Mouse (Mus musculus) layer of hippocampus, adult 11-12 months (tissue): ENCODE results near the gene Col24a1.
"Not testable (repeated sequence)": the region's sequence is repeated elsewhere in the genome, so short reads cannot be mapped to it uniquely, and the experiment has no call there.

Experiments
- DNase-seq: peaks from one replicate; pipeline ENCODE4 v3.0.0; 2022; ENCODE audit warnings: low spot score

Col24a1 gene

DNA sequence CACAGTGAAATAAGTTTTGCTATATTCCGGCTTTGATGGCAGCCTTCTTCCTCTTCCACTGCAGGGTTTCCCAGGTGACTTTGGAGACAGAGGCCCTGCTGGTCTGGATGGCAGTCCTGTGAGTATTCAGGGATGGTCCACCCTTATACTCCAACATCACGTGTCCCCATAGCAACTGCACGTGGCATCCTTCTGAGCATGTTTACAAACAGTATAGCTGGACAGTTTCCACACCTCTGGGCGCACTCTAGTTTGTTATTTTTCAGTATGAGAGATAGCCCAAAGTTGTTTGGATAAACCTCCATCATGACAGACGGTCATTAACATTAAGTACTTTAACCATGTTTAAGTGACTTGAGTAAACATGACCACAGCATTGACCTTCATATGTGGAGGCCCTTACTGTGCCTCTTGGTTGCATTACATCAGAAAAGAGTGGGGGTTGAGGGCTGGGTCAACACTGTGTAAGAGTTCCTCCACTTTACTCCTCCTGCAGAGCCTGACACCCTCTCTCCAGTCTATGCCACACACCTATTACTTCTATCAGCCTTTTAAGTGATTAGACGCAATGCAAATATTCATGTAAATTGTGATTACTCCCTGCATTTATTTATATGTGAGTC lies 64.7 kb downstream of the Col24a1 start:
- DNase-seq: no peak

DNA sequence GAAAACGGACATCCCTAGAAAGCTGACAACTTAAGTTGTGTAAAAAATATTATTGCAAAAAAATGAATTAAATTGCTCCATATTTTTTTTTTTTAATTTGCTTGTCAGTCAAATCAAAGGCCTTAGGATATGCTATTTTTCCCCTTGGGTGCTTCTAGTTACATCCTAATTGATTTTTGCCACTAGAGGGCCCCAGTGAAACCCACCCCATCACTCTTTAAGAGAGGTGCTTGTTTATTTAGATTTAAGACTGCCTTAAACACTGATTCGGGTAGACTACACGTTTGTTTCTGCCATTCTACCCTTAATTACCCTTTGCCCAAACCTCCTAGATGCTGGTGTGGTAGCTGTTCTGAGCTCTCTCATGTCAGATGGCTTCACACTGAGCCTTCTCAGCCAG lies 73.0 kb downstream of the Col24a1 start:
- DNase-seq: peak; percentile 15

- no peak for DNase-seq
These were observed 75.0 kb downstream of the Col24a1 start for GRCm38 (mm10) chr3:145367176-145367717.

GRCm38 (mm10) chr3:145376298-145376697 lies 84.0 kb downstream of the Col24a1 start:
- no peak for DNase-seq

- DNase-seq: peak; percentile 8
These were observed 90.8 kb downstream of the Col24a1 start for GRCm38 (mm10) chr3:145383095-145383494.

- DNase-seq: no peak
These were observed 94.2 kb downstream of the Col24a1 start for GRCm38 (mm10) chr3:145386434-145386833.

- DNase-seq: no peak
These were observed 98.4 kb downstream of the Col24a1 start for GRCm38 (mm10) chr3:145390681-145391080.

- DNase-seq: no peak
These were observed 99.9 kb downstream of the Col24a1 start for GRCm38 (mm10) chr3:145391986-145392659.

DNA sequence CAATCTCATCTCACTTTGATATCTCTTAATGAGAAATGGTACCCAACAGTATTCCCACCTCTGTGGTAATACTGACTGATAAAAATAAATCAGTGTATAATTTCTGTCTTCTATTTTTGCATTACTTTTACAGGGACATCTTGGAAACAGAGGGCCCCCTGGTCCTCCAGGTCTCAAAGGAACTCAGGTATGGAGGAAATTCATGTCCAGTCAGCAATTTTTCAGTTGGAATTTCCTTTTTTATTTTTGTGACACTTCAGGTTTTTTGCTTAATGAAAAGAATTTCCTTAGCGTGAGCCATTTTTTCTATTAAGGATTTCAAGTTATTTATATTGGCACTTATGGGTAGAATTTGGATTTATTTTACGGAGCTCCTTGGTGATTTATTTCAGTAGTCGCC lies 106.9 kb downstream of the Col24a1 start:
- DNase-seq: no peak

GRCm38 (mm10) chr3:145402257-145402656 lies 110.0 kb downstream of the Col24a1 start:
- no peak for DNase-seq

DNA sequence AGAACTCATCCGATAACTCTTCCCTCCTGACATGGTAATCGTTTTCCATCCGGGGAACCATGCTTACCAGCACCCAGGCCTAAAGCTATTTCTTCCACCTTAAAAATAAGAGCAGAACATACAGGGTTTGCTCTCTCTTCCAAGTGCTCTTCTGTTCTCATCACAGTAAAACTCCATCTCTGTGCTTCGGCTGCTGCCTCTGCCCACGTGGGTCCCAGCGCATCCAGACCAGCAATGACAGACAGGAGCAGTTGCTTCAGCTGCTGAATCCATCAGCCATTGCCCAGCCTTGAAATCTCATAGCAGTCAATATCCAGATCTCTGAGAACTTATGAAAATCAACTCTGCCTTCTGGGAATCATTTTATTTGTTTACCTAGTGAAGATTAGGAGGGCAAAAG lies 110.7 kb downstream of the Col24a1 start:
- DNase-seq: no peak

DNA sequence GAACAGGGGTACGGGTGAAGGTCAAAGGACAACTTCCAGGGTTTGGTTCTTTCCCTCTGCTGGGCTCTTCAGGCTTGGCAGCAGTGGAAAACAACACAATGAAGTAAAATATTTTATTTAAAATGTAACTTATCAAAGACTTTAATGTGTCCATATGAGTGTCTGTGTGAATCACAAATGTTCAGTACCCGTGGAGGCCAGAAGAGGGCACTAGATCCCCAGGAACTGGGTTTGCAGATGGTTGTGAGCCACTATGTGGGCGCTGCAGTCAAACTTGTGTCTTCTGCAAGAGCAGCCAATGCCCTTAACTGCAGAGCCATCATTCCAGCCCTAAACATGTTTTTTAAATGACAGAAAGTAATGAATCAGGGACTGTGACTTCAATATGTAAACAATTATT lies 115.8 kb downstream of the Col24a1 start:
- no peak for DNase-seq

GRCm38 (mm10) chr3:145412137-145412536 lies 119.9 kb downstream of the Col24a1 start:
- no peak for DNase-seq

DNA sequence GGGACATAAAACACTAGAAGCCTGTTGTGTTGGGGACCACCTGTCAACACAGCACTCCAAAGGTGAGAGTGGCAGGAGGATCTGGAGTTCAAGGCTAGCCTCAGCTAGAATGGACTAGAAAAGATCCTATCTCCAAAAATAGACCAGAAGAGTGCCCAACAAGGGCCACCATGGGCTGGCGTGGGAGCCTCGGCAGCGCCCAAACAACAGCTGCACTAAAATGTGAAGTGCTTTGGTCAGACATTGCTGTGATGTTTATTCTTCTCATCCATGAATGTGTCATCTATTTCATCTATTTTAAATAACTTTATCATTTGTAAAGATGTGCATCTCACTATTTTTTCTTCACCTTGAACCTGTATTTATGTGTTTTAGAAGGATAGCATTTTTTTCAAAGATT lies 122.1 kb downstream of the Col24a1 start:
- DNase-seq: no peak

- no peak for DNase-seq
These were observed 125.5 kb downstream of the Col24a1 start for GRCm38 (mm10) chr3:145417809-145418208.

DNA sequence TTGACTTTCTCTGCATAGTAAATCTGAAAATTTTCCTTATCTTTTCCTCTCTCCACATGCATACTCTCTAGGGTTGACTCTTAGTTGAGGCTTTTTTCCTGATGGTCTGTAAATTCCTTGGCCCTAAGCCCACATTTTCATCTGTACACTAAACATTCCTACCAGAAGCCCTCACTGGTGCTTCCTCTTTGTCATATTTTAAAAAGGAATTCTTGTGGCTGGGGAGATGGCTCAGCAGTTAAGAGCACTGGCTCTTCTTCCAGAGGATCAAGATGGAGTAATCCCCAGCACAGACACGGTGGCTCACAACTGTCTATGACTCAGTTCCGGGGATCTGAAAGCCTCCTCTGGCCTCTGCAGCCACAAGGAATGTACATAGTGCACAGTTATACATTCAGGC lies 128.1 kb downstream of the Col24a1 start:
- no peak for DNase-seq

- DNase-seq: no peak
These were observed 129.8 kb downstream of the Col24a1 start for GRCm38 (mm10) chr3:145422044-145422443.

GRCm38 (mm10) chr3:145438352-145438751 lies 146.1 kb downstream of the Col24a1 start:
- no peak for DNase-seq

GRCm38 (mm10) chr3:145439086-145439485 lies 146.8 kb downstream of the Col24a1 start:
- no peak for DNase-seq

DNA sequence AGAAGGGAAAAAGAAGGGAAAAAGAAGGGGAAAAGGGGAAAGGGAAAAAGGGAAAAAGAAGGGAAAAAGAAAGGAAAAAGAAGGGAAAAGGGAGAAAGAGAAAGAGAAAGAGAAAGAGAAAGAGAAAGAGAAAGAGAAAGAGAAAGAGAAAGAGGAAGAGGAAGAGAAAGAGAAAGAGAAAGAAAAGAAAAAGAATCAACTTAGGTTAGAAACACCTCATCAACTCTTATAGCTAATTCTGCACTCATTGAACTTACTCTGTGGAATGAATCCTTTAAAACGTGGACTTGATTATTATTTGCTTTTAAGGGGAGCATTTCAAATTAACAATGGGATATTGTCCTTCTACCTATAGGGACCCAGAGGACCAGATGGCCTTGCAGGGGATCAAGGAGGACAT lies 148.7 kb downstream of the Col24a1 start:
- no peak for DNase-seq

DNA sequence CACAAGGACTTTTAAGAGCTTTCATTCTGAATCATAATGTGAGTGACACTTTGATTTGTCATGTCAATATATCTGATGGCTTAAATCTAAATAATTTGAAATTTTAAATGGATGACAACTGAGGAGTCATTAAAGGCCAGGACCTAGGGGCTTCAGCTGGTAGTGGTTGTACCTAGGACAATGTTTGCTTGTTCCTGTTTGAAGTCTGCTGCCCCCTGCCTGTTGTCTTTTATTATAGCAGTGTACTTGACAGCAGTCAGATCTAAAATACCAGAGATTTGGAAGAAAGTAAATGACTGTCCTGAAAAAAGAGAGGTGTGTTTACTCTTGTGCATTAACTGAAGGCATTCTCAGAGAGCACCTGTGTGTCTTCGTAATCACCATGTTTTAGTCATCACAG lies 150.0 kb downstream of the Col24a1 start:
- no peak for DNase-seq

GRCm38 (mm10) chr3:145443167-145443566 lies 150.9 kb downstream of the Col24a1 start:
- not testable (repeated sequence) for DNase-seq

GRCm38 (mm10) chr3:145457039-145457438 lies 164.8 kb downstream of the Col24a1 start:
- no peak for DNase-seq

- DNase-seq: no peak
These were observed 170.1 kb downstream of the Col24a1 start for GRCm38 (mm10) chr3:145462351-145462750.
